Mouse (Mus musculus) megakaryocyte, adult 5-6 weeks (primary cell): ENCODE data around the gene Mrpl47. TPM values are rescaled to one million over a fixed set of nuclear protein-coding genes. Genes with fewer than 3 reads are reported as not detected.
A peak's percentile ranks its signal among the peaks of the same experiment; 100 is the strongest.
"Not testable (repeated sequence)": the region's sequence is repeated elsewhere in the genome, so short reads cannot be mapped to it uniquely, and the experiment has no call there.

Source experiments
- ATAC-seq: 2 replicates; pipeline ENCODE4 v1.8.0; 2016; ENCODE audit warnings: mild to moderate bottlenecking, inconsistent platforms; ENCODE audit not compliant: poor library complexity, severe bottlenecking
- total RNA-seq, 2 experiments: library from RNA; stranded (forward) in 1 of 2; stranded (reverse) in 1 of 2; fragments of 153-499, 151-499 nt in 1 of 2; fragments of 221-1000, 200-1000 nt in 1 of 2; gene quantifications; 2 replicates each; pipeline versions ENCODE4 v1.2.3 to v1.2.4; 2015 to 2017

The Mrpl47 gene
- total RNA-seq (2015) (19.2 and 22.0 TPM in 2 replicates), total RNA-seq (2017) (6.7 and 14.0 TPM in 2 replicates)

DNA sequence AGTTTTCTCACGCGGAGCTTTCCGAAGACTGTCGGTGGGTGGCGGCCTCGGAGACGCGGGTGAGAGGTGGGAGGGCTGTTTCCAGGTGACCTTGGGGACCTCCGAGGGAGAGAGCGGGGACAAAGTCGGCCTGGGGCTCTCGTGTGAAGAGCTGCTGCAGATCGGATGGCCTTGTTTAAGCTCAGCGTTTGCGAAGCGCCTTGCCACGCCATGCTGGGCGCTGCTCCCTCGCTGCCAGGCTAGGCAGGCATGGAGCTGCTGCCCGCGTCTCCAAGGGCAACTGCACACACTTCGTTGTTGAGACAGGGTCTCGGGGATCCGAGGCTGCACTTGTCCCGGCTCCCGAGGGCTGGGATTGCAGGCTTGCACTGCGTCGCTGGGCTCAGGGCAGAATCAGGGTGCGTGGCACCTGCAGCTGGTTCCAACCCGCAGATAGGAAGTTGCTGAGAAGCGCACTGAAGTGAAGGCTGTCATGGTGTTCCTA is at the start of gene Mrpl47:
Mrpl47 (minus strand) TSS at position 434 of the 484 bp plus-strand sequence.
- ATAC-seq, result peak; percentile 6; the same call in 1 of the 2 replicates

DNA sequence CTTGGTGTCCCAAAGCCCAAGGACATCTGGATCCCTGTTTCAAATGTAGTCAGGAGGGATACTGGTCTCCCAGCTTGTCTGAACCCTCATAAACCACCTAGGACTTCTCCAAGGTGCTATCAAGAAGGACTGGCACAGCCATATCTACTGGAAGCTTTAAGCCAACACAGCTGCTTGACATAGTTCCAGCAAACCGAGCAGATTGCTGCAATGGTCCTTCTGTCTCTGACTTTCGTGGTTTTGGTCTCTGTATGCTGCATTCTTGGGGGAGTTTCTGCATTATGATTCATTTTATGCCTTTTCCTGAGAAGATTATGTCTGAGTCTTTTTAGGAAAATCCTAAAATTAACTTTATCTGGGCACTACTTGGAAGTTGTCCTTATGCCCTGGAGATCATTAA is 33.4 kb upstream of the Mrpl47 start:
- ATAC-seq, result no peak

- ATAC-seq, result no peak
Measured at GRCm38 (mm10) chr3:32763902-32764301, 26.5 kb upstream of the Mrpl47 start.

DNA sequence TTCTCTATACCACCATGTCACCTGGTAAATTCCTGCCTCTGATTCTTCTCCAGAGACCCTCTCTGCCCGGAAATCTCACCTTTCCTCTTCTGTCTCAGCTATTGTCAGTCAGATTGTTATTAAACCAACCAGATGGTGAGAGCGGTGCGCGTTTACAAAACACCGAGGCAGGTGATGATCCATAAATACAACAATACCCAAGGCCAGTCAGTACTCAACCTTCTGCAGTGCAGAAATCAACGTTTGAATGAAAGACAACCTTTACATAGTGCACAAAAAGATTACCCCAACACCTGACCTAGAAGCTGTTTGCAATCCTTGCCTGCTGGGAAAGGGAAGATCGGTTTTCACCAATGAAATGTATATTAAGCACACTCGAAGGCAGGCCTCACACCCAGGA is 25.6 kb upstream of the Mrpl47 start:
- no peak for ATAC-seq

- no peak for ATAC-seq
Measured at GRCm38 (mm10) chr3:32759212-32759611, 21.8 kb upstream of the Mrpl47 start.

- ATAC-seq, result no peak
Measured at GRCm38 (mm10) chr3:32754384-32754915, 17.0 kb upstream of the Mrpl47 start.

- ATAC-seq, result no peak
Measured at GRCm38 (mm10) chr3:32749820-32750579, 12.6 kb upstream of the Mrpl47 start.

- ATAC-seq, result no peak
Measured at GRCm38 (mm10) chr3:32748384-32748783, 11.0 kb upstream of the Mrpl47 start.

GRCm38 (mm10) chr3:32745426-32745825 is 8.0 kb upstream of the Mrpl47 start:
- ATAC-seq, result not testable (repeated sequence)

- ATAC-seq, result no peak
Measured at GRCm38 (mm10) chr3:32745001-32745400, 7.6 kb upstream of the Mrpl47 start.

DNA sequence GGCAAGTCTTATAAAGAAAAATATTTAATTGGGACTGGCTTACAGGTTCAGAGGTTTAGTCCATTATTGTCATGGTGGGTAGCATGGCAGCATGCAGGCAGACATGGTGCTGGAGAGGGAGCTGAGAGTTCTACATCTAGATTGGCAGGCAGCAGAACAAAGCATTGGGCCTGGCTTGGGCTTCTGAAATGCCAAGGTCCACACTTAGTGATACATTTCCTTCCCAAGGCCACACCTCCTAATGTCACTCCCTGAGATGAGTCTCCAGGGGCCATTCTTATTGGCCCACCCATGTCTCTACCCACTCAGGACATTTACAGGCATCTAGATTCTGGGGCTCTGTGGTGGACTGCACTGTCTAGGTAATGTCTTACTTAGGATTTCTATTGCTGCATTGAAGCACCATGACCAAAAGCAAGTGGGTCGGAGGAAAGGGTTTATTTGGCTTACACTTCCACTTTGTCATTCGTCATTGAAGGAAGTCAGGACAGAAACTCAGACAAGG is 4.9 kb upstream of the Mrpl47 start:
- ATAC-seq, result no peak

DNA sequence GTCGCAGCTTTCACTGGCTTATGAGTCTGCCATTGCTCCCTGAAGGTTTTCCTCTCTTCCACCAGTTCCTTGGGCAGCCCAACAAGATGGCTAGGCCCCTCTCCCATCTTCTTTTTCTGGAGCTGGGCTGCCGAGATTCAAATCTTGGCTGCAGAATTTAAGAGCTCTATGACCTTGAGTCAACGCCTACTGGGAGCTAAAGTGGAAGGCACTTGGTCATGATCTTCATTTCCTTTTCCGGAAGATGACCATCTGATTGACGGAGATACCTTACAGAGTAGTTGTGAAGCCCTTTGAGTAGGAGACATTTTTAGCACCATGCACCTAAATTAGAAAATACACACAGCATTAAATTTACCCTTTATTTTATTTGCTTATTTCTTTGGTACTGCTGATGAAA is 1.1 kb upstream of the Mrpl47 start:
- no peak for ATAC-seq

DNA sequence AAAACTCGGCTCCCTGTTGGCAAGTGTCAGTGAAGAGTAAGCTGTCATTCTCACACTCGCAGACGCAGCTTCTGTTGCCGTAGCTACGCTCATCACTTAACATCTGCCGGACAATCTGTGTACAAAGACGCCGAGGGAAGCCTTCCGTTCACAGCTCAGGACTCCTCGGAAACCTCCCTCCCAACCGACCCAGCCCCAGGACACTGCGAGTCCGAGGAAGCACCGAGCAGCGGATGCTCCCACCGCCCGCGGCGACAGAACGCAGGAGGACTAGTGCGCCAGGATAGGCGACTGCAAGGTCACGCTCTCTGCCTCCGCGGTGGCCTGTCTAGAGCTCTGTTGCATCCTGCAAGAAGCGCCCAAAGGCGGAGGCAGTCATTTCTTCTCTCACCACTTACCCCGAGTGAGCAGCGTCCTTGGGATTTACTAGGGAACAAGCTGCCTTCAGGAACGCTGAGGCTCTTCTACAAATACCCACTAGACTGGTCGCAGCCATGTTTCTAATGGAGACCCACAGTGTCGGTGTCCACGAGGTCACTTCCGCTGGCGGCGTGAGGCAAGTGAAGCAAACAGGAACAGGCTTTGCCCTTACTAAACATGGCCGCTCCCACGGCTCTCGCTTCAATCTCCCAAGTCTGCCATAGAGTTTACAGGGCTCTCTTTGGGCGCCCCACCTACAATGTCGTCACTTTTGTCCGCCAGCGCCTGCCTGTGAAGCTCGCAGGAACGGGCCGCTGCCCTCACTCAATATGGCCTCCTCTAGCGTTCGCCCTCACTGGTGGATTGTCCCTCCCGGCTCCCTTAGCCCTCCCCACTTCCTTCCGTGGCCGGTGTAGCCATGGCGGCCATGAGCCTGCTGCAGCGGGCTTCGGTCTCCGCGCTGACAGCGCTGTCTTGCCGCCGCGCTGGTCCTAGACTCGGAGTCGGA is 897 bp downstream of the Mrpl47 start, which contains the start of gene Ndufb5:
Ndufb5 (plus strand) TSS at position 747 of the 928 bp plus-strand sequence.
- ATAC-seq, result peak; percentile 96

DNA sequence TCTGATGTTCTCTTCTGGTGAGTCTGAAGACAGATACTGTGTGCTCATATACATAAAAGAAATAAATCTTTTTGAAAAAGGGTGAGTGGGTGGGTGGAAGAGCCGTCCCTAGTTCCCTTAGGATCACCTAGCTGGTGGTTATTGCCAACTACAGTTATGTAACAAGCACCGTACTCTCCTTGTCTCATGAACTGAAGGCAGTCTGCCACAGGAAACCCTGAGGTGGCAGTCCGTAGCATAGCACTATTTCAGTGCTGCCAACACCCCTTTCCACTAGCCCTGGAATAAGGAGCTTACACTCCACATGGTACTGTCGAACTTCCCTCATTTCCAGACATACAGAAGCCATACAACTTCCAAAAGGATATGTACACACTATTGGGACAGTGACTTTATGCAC is 9.5 kb downstream of the Mrpl47 start:
- no peak for ATAC-seq

GRCm38 (mm10) chr3:32725951-32726350 is 11.5 kb downstream of the Mrpl47 start:
- no peak for ATAC-seq

DNA sequence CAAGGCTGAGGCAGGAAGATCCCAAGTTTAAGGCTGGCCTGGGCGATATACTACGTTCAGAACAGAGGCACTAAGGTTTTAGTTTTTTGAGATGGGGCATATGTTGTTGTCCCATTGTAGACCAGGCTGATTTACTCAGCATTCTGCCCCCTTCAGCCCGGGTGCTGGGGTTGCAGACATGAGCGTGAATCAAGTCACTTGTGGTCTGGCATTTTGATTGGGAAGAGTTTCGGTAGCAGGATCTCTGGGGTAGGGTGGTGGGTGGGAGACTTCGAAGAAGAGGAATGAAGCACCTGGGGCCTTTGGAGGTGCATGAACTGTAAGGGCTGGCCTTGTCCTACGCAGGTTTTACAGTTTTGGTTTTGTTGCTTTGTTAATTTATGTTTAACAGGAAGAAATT is 13.2 kb downstream of the Mrpl47 start:
- ATAC-seq, result no peak

DNA sequence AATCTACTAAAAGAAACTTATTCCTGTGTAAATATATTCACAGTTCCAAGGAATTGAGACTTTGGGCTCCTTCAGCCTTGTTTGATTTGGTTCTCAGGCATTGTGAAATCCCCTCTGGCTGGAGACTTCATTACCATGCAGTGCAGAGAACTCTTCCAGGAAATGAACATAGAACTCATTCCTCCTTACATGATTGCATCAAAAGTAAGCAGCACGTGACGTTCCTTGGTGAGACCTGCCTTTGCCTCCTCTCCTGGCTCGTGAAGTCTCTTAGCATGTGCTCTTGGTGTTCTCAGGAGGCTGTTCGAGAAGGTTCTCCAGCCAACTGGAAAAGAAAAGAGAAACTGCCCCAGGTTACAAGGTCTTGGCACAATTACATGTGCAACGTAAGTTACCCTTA is 19.1 kb downstream of the Mrpl47 start:
- ATAC-seq, result no peak

GRCm38 (mm10) chr3:32717403-32717802 is 20.0 kb downstream of the Mrpl47 start:
- ATAC-seq, result not testable (repeated sequence)

DNA sequence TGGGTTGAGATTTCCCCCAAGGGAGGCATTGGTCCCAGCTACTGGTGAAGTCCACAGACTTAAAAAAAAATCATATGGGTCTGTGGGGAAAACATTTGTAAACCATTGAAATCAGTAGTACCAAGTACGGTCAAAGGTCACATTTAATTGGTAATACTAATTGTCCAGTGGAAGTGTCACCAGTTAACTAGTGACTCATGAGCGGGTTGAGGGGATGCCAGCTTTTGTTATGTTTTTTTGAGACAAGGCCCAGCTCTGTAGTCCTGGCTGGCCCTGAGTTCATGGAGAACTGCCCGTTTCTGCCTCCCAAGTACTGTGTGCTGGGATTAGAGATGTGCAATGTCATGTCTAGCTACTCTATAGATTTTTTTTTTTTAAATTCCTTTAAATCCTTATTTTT is 23.7 kb downstream of the Mrpl47 start:
- ATAC-seq, result no peak

DNA sequence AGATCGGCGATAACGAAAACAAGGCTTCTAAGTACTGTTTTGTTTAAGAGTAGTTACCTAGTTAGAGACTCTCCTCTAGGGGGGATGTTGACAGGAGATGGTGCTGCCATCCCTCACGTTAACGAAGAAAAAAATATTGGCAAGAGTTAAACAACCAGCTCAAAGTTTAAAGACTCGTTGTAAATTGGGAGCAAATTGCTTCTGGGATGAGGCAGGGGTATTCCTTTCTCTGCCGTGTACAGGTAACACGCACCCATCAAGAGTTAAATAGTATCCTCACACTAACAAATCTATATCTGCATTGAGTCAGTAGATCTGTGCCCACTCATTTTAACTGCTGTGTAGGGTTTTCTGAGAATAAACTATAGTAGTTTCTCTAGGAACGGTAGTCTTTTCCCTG is 28.0 kb downstream of the Mrpl47 start:
- no peak for ATAC-seq
